Mouse (Mus musculus) erythroblast, embryonic 14.5 days (primary cell): Measurements from ENCODE around the gene Ppp1r10. TPM values are rescaled to one million over a fixed set of nuclear protein-coding genes. Genes with fewer than 3 reads are reported as not detected.
"Not testable (repeated sequence)": the region's sequence is repeated elsewhere in the genome, so short reads cannot be mapped to it uniquely, and the experiment has no call there.

ENCODE experiments used
- H3K27me3 ChIP-seq: 2 replicates; pipeline ENCODE4 v1.6.1; 2012; ENCODE audit warnings: inconsistent platforms; ENCODE audit not compliant: control insufficient read depth
- H3K36me3 ChIP-seq: 2 replicates; pipeline ENCODE4 v1.6.1; 2012; ENCODE audit warnings: mild to moderate bottlenecking, inconsistent platforms; ENCODE audit not compliant: control insufficient read depth
- H3K4me1 ChIP-seq: 2 replicates; pipeline ENCODE4 v1.6.1; 2012; ENCODE audit warnings: inconsistent platforms; ENCODE audit not compliant: control insufficient read depth
- H3K4me3 ChIP-seq: replicated peaks from 2 replicates; pipeline ENCODE3; 2012; ENCODE audit warnings: moderate library complexity, mild to moderate bottlenecking, inconsistent platforms
- H3K9me3 ChIP-seq: 2 replicates; pipeline ENCODE4 v1.6.1; 2012; ENCODE audit warnings: low read length, inconsistent platforms, mixed read lengths; ENCODE audit not compliant: control insufficient read depth
- GATA1 ChIP-seq: IDR thresholded peaks from 2 replicates; pipeline ENCODE4 v1.6.1; 2012; ENCODE audit warnings: low read length, inconsistent platforms, mixed read lengths
- TAL1 ChIP-seq: IDR thresholded peaks from 3 replicates; pipeline ENCODE4 v1.6.1; 2012; ENCODE audit warnings: low read length, inconsistent platforms, mixed read lengths
- polyA plus RNA-seq: library from polyadenylated mRNA; stranded (reverse); fragments of >175 nt; gene quantifications from 2 replicates; pipeline ENCODE4 v1.2.3, GENCODE M21; 2012

The Ppp1r10 gene
- polyA plus RNA-seq, 1 experiment, result 6.3 TPM

DNA sequence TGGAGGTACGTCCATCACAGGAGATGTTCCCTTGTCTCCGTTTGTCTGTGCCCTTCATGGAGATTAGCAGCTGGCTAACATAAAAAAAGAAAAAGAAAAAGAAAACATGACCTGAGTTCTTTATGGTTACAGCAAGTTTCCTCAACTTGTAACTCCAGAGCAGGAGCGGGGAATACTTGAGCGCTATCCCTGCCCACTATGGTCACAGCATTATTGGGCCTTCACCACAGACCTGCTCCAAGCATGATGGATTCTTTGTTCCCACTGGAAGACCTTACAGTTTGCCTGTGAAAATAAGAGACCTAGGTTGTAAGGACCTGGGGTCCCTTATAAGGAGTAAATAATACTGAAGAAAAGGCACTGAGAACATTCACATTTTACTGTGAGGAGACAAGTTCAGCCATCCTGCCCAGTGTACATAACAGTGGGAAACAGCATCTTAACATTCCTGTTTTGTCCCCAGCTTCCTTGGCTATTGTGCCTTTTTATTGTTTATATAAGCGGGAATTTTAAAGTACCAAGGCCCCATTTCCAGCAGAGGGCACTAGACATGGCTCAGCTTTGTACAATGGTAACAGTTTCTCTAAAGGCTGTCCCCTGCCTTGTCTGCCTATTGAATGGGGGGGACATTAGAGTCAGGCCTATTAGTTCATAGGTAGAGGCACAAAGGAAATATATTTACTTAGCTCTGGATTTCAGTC, 4.8 kb downstream of the Ppp1r10 start:
- Histone ChIP-seq H3K36me3 (peaks cover 79% of the 10 kb centered on the region), H3K4me3 (no peak overlapping the region), H3K4me1 (peaks cover 66% of the 10 kb centered on the region), H3K9me3 (no peaks in the 10 kb centered on the region), H3K27me3 (no peaks in the 10 kb centered on the region)
- no peak for TF ChIP-seq TAL1
- TF ChIP-seq GATA1, result no peak

DNA sequence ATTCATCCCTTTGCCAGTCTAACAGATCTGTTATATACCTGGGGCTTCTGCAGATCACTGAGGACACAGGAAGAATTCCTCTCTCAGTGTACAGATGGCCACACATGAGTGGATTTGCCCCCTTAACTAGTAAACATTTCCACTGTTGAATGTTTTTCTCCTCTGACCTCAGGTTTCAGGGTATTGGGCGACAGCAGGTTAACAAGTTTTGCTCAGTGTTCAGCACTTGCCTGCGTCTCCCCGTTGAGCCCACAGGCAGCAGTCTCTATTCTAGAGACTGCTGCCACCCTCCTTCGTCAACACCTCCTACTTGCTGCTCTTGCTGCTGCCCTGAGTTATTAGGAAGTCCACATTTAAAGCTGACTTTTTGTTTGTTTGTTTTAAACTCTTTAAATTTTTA, 5.5 kb downstream of the Ppp1r10 start:
- peaks cover 86% of the 10 kb centered on the region for H3K36me3 ChIP-seq
- H3K9me3 ChIP-seq, result no peaks in the 10 kb centered on the region
- TF ChIP-seq TAL1 (no peak), GATA1 (no peak)
- H3K4me1 ChIP-seq, result peaks cover 72% of the 10 kb centered on the region
- no peaks in the 10 kb centered on the region for H3K27me3 ChIP-seq
- no peak overlapping the region for H3K4me3 ChIP-seq

DNA sequence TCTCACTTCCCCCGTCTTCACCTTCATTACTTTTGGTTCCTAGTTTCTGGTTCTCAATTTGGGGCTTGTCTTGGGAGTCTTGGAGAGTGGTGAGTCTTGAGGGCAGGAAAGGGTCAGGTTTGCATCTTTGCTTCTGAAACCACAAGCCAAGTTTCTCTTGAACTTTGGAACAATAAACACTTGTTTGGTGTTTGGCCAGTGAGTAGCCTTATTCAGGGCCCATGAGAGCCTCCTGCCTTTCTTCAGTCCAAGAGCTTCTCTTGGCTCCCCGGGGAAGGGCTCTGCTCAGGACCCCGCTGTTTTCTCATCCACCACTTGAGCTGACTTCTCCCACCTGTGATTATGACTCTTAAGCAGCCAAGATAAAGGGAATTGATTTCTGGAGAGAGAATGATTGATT, 6.3 kb downstream of the Ppp1r10 start:
- no peak overlapping the region for H3K4me3 ChIP-seq
- H3K4me1 ChIP-seq, result peaks cover 80% of the 10 kb centered on the region
- no peaks in the 10 kb centered on the region for H3K27me3 ChIP-seq
- H3K36me3 ChIP-seq, result peaks cover 87% of the 10 kb centered on the region
- TF ChIP-seq GATA1, result no peak
- no peak for TF ChIP-seq TAL1
- no peaks in the 10 kb centered on the region for H3K9me3 ChIP-seq

DNA sequence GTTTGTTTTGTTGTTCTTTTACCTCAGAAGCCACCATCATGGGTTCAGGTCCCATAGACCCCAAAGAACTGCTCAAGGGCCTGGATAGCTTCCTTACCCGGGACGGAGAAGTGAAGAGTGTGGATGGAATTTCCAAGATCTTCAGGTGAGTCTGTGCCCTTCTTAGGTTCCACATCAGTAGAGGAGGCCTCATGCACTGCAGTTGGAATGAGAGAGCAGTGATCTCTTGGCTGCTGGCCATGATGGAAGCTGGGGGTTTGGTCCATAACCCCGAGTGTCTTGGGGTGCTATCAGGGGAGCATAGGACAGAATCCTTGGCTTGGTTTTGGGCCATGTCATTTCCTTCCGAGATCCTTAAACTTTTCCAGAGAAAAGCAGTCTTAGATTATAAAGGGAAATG, 7.0 kb downstream of the Ppp1r10 start:
- no peaks in the 10 kb centered on the region for H3K9me3 ChIP-seq
- peaks cover 88% of the 10 kb centered on the region for H3K36me3 ChIP-seq
- H3K27me3 ChIP-seq, result no peaks in the 10 kb centered on the region
- peaks cover 82% of the 10 kb centered on the region for H3K4me1 ChIP-seq
- TF ChIP-seq TAL1, result no peak
- no peak for TF ChIP-seq GATA1
- H3K4me3 ChIP-seq, result no peak overlapping the region

DNA sequence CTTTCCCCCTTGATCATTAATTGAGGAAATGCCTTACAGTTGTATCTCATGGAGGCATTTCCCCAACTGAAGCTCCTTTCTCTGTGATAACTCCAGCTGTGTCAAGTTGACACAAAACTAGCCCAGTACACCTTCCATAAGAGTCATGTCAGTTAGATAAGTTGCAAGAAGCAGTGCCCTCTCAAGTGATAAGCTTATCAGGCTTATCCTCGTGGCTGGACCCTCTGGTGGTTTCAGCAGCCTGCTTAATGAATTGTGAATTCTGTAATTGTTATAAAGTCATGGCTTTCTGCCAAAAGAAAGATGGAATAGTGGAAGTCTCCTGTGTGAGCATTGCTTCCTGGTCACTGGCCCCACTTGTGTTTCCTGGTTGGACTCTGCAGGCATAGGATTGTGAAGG, 11.2 kb downstream of the Ppp1r10 start:
- Histone ChIP-seq H3K4me1 (peaks cover 59% of the 10 kb centered on the region), H3K27me3 (no peaks in the 10 kb centered on the region; the same call in 1 of the 2 replicates), H3K36me3 (peaks cover 94% of the 10 kb centered on the region), H3K9me3 (no peaks in the 10 kb centered on the region), H3K4me3 (no peak overlapping the region)
- TF ChIP-seq TAL1, result no peak
- no peak for TF ChIP-seq GATA1

DNA sequence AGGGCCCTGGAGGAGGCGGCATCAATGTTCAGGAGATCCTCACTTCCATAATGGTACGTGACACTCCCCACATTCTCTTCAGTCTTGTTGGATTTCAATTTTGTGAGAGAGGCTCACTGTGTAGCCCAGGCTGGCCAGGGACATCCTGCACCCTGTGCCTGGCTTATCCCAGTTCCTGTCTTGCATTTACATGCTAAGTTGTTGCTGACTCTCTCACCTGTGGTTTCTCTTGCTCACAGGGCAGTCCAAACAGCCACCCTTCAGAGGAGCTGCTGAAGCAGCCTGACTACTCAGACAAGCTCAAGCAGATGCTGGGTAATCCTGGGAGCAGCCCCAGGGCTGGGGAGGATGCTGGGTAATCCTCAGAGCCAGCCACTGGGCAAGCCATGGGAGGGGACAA, 13.3 kb downstream of the Ppp1r10 start:
- peaks cover 46% of the 10 kb centered on the region for H3K4me1 ChIP-seq
- H3K27me3 ChIP-seq, result no peaks in the 10 kb centered on the region; the same call in 1 of the 2 replicates
- H3K4me3 ChIP-seq, result no peak overlapping the region
- H3K9me3 ChIP-seq, result no peaks in the 10 kb centered on the region
- no peak for TF ChIP-seq TAL1
- TF ChIP-seq GATA1, result no peak
- H3K36me3 ChIP-seq, result peaks cover 76% of the 10 kb centered on the region

DNA sequence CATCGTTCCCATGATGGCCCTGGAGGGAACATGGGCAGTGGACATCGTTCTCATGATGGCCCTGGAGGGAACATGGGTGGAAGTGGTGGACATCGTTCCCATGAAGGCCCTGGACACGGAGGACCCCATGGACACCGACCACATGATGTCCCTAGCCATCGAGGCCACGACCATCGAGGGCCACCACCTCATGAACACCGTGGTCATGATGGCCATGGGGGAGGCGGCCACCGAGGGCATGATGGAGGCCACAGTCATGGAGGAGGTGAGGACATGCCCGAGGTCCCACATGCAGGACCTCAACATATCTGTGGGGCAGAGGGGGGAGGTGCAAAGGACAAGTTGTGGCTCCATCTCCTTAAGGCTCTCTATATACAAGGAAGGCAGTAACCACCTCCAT, 14.4 kb downstream of the Ppp1r10 start:
- Histone ChIP-seq H3K36me3 (peaks cover 65% of the 10 kb centered on the region), H3K4me1 (peaks cover 35% of the 10 kb centered on the region), H3K27me3 (no peaks in the 10 kb centered on the region; the same call in 1 of the 2 replicates), H3K9me3 (no peaks in the 10 kb centered on the region), H3K4me3 (no peak overlapping the region)
- TF ChIP-seq GATA1, result no peak
- TF ChIP-seq TAL1, result no peak

DNA sequence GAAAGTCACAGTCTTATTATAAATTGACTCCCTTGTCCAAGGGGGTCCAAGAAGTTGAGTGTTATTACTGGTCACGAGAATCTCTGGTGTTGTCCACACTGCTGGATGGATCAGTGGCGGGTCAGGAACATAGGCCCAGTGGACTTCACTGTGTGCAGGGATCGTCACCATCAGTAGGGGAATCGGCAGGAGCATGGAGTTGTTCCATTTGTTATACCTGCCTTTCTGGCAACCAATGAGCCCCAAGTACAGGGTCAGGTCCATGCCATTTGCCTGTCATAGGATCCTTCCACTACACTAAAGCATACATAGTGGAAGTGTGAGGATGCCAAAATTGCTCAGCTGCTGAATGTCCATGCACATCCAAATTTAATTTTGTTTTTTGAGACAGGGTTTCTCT, 16.4 kb downstream of the Ppp1r10 start:
- Histone ChIP-seq H3K9me3 (no peaks in the 10 kb centered on the region), H3K4me3 (no peak overlapping the region), H3K27me3 (no peaks in the 10 kb centered on the region; the same call in 1 of the 2 replicates), H3K4me1 (peaks cover 17% of the 10 kb centered on the region), H3K36me3 (peaks cover 45% of the 10 kb centered on the region)
- TF ChIP-seq TAL1, result no peak
- TF ChIP-seq GATA1, result no peak

DNA sequence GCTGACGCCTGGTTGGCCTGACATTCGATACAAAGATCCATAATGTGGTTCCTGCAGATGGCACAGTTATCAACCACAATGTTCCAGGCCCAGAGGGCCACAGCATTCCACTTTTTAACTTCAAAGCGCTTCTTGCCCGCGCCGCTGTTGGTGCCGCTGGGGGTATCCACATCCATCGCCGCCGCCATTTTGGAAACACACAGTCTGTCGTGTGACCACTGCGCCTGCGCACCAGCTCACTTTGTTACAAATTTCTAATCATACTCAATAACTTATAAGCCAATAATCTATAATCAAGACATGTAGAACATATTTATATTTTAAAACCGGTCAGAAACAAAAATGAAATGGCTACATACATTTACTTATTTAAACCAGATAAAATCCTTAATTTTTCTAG, 19.5 kb downstream of the Ppp1r10 start:
- H3K36me3 ChIP-seq, result peaks cover 14% of the 10 kb centered on the region
- H3K9me3 ChIP-seq, H3K27me3 ChIP-seq, H3K4me3 ChIP-seq, H3K4me1 ChIP-seq: not testable (repeated sequence)
